Mouse (Mus musculus): ENCODE results near the gene Rap1gds1.

Rap1gds1 gene

DNA sequence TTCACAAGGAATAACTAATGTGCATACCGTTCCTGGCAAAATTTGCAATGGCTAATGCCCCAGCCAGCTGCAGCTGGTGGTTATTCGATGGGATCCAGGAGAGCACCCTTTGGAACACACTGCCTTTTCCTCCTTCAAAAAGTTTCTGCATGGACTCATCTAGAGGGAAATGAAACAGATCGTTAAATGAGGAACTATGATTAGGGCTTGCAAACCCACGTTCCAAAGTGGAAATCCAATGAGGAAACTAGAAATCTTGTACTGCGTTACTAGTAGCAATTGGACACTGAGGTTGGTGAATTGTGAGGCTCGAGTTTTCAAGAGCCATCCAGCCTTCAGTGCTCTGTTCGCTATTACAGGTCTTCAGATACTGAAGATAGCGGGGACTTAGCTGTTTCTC, 116.5 kb downstream of the Rap1gds1 start:
- in situ Hi-C loops (cut with MboI; ENCODE audit: unreplicated experiment in 2 of 2), result no loop called here

DNA sequence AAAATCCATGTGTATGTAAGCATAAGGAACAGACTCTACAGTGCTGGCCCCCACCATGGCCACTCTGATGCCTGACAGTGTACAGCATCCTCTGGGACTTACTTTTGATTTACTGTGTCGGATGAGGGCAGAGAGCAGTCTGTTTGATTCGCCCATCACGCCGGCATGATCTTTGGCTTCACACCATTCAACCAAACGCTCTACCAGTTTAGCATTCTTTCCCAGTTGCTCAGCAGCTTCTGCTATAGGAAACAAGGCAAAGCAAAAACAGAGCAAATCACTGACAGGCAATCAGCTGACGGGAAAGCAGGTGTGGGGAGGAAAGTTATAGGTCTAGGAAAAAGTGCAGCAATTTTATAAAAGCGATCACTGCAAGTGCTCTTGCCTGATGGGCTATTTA, 119.8 kb downstream of the Rap1gds1 start:
- in situ Hi-C loops (cut with MboI; ENCODE audit: unreplicated experiment in 2 of 2), result no loop called here

DNA sequence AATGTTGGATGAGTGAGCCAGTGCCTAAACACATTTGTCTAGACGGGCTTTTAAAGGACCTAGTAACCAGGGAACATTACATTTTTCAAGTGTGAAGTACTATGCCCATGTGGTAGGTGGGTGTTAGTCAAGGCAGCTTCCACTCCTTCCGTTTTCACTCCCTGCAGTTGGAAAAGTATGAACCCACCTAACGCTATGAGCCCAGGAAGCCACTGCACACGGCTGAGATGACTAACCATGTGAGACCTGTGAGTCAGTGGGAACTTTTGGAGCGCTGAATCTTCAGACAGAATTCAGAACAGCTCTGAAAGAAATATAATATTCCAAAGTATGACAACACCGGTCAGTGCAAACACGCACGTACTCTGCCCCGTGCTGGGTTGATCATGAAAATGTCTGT, 125.9 kb downstream of the Rap1gds1 start:
- in situ Hi-C loops (cut with MboI; ENCODE audit: unreplicated experiment in 2 of 2), result no loop called here

DNA sequence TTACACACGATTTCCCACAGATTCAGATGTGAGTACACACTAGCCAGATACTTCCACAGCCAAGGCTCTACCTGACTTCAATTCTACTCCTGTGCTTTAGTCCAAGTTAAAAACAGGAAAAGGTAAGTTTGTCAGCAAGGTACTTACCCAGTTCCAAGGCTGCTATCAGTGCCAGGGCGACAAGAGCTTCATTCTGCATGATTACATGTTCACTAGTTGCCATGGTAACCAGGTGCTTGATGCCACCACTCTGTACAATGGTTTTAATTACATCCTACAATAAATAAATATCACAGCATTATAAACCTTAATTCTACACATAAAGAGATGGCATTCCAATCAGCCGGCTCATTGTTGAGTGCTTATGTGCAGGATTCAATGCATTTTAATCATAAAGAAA, 129.5 kb downstream of the Rap1gds1 start:
- in situ Hi-C loops (cut with MboI; ENCODE audit: unreplicated experiment in 2 of 2), result no loop called here

DNA sequence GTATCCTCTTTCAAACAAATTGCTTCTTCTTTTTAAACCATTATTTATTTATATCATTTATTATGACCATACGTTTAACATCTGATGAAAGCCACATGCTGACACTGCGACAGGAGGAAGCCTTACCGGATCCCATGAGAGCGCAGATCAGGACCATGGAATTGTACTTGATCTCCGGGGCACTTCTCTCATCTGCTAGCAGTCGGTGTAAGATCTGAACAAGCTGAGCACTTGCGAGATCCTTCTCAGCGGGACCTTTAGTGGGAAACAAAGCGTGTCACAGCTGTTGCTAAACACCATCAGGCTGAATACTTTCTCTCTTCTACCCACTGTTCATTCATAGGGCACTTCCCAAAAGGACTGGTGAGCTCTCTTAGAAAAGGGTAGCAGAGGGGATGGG, 133.4 kb downstream of the Rap1gds1 start:
- in situ Hi-C loops (cut with MboI; ENCODE audit: unreplicated experiment in 2 of 2), result no loop called here

DNA sequence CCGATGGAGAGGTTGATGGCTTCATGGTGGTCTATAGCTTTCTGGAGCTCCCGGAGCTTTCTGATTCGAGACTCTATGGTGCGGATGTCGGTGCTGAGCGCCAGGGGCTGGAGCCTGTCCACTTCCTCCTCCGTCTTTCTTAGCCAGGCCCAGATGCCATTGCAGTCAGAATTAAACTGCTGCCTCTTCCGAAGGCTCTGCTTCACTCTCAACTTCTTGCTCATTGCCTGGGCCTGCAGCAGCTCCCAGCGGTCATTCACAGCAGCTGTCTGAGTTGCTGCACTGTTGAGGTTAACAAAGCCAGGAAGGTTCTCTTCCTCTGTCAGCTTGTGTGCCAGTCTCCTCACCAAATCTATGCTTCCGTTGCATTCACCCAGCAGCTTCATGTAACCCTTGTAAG, 137.8 kb downstream of the Rap1gds1 start:
- in situ Hi-C loops (cut with MboI; ENCODE audit: unreplicated experiment in 2 of 2), result no loop called here

DNA sequence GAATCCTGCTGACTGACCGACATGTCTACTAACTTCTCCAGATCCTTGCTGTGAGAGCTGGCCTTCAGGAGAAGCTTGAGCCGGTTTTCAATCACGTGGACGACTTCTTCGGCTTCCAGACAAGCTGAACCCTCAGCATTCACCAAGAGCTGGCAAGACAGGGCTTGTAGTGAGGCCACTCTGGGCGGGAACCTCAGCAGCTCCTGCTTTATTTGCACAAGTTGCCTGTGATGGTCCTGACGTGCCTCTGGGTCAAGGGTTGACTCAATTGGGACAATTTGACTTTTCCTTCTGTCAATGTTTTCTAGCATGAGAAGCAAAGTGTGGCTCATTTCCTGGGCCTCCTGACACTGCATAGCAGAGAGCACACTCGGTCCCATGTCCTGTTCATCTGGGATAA, 138.2 kb downstream of the Rap1gds1 start:
- in situ Hi-C loops (cut with MboI; ENCODE audit: unreplicated experiment in 2 of 2), result no loop called here

DNA sequence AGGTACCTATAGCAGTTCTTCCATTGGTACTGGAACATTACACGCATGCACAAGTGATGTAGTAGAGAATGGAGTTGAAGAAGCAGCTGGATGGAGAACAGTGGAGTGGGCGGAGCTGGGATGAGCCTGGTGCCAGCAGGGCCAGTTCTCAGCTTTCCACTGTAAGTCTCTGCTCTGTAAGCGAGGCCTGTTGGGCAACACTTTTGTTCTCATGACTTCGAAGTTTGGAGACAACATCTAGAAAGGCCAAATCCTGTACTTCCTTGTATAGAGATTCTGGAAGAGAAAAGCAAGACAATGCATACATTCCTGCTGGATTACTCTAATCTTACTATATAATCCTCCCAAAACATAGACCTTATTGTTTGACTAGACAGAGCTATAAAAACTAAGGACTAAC, 147.6 kb downstream of the Rap1gds1 start:
- in situ Hi-C loops (cut with MboI; ENCODE audit: unreplicated experiment in 2 of 2), result no loop called here

DNA sequence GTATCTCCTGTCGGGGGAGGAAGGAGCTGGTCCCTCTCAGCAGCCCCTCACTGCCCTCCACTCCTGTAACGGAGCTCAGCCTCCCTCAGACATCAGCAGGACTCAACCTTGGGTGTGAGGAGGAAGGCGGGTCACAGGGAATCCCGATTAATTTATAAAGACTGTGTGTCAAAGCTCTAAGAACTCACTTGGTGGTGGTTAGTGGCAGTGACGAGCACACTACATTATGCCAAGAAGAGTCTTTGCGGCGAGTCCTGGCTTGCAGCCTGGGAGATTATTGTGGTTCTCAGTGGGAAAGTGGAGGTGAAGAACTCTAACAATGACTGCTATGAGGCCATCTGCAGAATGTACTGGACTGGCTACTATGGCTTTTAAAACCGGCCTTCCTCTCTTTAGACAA, 148.8 kb downstream of the Rap1gds1 start:
- in situ Hi-C loops (cut with MboI; ENCODE audit: unreplicated experiment in 2 of 2), result no loop called here

DNA sequence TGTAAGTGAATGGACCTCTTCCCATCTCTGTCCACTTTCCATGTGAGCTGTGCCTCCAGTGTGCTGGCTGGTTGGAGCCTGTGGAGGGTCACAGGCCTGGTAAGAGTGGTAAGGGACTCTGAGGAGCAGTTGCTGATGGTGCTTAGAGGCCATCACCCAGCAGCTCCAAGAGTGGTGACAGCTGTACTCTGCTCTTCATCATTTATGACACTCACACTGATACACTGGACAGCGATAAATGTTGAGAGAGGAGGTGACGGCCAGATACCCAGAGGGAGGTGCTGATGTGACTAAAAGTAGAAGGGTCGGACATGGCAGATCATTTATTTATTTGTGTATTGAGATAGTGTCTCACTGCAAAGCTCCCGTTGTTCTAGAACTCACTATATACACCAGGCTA, 156.8 kb downstream of the Rap1gds1 start:
- in situ Hi-C loops (cut with MboI; ENCODE audit: unreplicated experiment in 2 of 2), result loop anchor here (25.0 kb wide), 3 partner anchors 319 to 681 kb away; no protein-coding TSS in a partner anchor

DNA sequence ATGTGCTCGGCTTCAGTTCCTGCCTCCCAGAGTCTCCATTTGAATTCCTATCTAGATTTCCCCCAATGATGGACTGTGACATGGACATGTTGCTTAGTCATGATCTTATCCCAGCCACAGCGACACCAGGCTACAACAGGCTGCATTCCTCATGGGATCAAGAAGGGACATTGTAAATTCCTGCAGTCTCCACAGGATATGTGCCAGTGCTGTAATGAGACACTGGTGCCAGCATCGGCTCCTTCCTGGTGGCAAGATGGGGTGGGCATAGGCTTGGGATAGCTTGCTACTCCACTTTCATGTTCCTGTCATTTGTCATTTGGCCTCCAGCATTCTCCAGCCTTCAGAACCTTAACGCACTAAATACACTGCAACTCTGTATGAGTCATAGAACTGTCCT, 158.0 kb downstream of the Rap1gds1 start:
- in situ Hi-C loops (cut with MboI; ENCODE audit: unreplicated experiment in 2 of 2), result loop anchor here (25.0 kb wide), 3 partner anchors 320 to 680 kb away; no protein-coding TSS in a partner anchor

DNA sequence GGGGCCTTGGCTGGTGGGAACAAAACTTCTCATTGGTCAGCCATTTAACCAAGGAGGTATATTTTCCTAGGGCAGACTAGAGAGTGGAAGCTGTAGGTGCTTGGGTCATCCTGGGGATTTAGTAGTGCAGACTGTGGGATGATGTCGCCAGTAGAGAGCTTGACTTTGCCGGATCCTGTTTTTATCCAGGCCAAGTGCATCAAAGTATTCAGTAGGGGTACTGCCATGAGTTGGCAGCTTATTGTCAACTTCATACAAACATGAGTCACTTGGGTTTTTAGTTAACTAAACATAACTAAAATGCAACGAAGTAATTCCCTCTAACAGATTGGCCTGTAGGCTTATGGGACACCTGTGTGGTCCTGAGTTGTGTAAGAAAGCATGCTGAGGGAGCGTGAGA, 158.4 kb downstream of the Rap1gds1 start:
- in situ Hi-C loops (cut with MboI; ENCODE audit: unreplicated experiment in 2 of 2), result loop anchor here (25.0 kb wide), 3 partner anchors 321 to 679 kb away; no protein-coding TSS in a partner anchor

DNA sequence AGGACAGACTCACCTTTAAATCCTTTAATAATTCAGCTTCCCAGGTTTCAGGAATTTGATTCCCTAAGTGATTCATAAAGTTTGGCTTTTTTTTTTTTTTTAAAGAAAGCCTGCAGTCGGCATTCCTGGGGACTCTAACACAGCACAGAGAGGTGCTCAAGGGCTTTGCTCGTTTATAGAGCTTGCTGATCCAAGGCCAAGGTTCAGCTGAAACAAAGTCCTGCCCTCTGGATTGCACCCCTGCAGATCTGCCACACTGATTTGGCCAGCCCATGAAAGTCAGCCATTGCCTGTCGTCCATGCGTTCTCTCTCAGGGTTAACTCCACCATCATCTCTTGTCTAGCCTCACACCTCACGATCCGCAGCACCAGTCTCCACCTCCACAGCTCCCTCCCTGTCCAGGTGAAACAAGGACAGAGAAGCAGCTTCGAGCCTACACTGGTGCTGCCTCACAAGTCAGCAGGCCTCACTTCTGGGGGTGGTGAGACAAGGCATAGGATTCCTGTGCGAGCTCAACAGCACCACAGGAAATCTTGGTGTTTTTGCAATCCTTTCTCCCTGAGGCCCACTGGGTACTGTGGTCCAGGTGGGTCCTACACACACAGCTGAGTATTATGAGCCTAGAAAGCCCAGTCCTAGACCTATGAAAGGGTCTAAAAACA, 160.2 kb downstream of the Rap1gds1 start:
- in situ Hi-C loops (cut with MboI; ENCODE audit: unreplicated experiment in 2 of 2), result loop anchor here (25.0 kb wide), 3 partner anchors 323 to 677 kb away; no protein-coding TSS in a partner anchor

DNA sequence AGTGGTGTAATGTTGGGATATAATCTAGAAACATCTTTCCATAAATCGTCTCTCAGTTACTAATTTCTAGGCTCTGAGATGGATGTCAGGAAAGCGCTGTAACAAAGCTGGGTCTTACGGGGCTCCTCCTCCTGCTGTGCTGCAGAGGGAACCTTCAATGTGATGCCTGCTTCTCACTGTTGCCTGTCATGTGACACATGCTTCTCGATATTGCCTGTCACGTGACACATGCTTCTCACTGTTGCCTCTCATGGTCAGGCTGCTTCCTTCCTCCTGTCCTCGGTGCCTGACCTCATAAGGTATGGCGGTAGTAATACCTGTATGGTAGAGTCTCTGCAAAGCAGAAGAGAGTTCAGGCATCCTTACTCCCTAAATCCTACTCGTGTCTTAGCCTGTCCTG, 162.5 kb downstream of the Rap1gds1 start:
- in situ Hi-C loops (cut with MboI; ENCODE audit: unreplicated experiment in 2 of 2), result loop anchor here (25.0 kb wide), 3 partner anchors 325 to 675 kb away; no protein-coding TSS in a partner anchor

DNA sequence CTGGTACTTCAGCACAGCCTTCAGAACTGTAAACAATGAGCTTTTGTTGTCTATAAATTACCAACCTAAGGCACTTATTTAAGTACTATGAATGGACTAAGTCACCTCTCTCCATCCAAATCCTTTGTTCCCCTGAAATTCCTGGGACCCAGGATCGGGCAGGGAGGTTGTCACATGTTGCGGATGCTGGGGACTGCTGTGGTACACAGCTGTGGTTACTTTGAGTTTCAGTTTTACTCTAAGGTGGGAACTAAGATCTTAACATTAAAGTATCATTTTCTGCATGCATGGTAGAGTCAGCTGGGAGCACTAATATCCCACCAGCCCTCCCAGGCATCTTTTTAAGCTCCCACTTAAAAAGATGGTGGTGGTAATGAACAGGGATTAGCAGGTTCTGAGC, 165.7 kb downstream of the Rap1gds1 start:
- in situ Hi-C loops (cut with MboI; ENCODE audit: unreplicated experiment in 2 of 2), result loop anchor here (5.0 to 25.0 kb wide), 5 partner anchors 267 to 672 kb away; no protein-coding TSS in a partner anchor

DNA sequence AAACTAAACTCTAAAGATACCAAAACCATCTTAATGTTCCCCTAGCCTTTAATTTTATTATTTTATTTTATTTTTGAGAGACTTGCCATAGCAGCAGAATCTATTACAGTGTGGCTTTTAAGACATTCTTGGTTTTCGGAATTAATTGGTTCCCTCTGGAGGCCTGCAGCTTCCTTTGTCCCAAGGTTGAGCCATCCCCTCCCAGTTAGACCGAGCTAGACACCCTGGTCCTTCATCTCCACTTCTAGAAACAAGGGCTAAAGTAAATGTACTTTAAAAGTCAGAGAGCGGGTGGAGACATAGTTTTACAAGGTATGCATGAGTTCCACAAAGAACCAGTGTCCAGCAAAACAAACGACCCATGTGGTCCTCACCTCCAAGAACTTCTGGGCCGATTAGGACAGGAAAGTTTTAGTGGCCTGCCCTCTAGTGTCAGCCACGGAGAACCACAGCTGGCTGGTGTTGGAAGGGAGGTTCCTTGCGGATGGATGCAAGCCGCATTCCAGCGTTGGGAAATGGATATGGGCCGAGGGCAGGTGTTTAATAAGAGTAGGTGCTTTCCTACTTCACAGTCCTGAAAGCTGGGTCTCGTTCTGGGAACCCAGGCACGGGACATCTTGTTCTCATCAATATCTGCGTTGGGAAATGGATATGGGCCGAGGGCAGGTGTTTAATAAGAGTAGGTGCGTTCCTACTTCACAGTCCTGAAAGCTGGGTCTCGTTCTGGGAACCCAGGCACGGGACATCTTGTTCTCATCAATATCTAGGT, 168.7 kb downstream of the Rap1gds1 start:
- in situ Hi-C loops (cut with MboI; ENCODE audit: unreplicated experiment in 2 of 2), result loop anchor here (5.0 to 25.0 kb wide), 5 partner anchors 264 to 669 kb away; no protein-coding TSS in a partner anchor

DNA sequence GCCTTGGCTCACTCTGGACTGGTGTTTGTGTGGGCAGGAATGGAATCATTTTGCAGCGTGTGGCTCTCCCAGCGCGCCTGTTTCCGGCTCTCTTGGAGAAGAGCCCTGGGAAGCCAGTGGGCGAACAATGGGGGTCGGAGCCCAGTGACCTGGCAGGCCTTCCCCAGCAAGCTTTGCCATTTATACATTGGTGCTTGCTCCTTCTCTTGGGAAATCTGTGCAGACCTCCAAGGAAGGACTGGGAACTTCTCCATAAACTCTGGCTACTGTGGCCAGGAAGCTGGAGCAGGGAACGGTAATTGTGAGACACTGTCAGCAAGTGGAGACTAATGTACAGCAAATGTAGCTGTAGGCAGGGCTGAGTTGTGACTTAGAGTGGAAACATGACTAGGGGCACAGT, 169.3 kb downstream of the Rap1gds1 start:
- in situ Hi-C loops (cut with MboI; ENCODE audit: unreplicated experiment in 2 of 2), result loop anchor here (5.0 to 25.0 kb wide), 5 partner anchors 263 to 668 kb away; no protein-coding TSS in a partner anchor

DNA sequence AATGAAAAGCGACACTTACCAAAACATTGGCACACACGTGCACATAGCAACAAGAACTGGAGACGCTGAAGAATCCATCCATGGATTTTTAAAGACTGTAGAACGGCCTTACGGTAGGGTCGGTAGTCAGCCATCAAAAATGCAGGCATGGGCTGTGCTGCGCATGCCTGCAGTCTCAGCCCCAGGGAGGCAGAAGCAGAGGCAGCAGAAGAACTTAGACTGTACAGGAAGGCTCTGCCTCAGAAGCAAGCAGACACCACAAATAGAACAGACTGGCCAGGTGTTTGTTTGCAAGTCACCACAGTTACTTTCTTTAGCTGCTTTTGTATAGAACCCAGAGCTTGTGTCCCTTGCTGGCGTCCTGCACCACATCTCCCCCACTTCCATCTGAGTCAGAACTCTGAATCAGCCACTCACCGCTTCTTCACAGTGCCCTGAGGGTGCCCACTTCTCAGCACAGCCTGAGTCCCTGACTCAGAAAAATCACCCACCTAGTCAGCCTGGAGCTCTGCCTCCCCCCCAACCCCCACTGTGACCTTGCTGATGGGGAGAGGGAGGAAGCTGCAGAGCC, 174.3 kb downstream of the Rap1gds1 start:
- in situ Hi-C loops (cut with MboI; ENCODE audit: unreplicated experiment in 2 of 2), result loop anchor here (10.0 to 25.0 kb wide), 4 partner anchors 337 to 663 kb away; no protein-coding TSS in a partner anchor

DNA sequence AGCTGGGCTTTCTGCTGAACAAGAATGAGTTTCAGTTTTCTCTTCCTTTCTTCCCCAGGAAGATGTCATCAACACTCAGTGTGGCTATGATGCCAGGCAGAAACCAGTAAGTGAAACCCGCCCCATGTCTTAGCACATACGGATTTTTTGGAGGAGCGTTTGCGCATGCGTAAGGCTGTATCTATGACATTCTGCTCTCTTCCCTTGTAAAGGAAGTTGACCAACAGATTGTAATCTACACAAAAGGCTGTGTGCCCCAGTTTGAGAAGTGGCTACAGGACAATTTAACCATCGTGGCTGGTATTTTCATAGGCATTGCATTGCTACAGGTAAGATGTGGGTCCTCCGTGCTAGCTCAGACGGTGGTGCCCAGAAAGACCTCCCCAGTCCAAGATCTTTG, 176.9 kb downstream of the Rap1gds1 start:
- in situ Hi-C loops (cut with MboI; ENCODE audit: unreplicated experiment in 2 of 2), result no loop called here

DNA sequence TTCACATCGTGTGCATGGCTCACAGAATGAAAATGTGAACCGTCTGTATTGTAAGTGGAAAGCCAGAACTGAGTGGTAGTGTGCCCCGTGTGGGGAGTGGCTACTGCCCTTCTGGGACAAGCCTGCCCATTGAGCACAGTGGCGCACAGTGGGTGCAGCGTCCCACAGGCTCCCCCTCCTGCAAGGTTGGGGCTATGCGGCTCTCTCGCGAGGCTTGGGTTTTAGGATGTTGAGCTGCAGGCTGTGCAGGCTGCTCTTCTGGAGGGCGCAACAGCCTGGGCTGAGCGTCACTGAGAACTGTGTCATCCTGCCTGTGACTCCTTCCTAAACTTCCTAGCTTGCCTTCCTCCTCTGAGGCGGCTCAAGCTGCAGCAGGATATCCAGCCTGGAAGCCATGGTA, 177.5 kb downstream of the Rap1gds1 start:
- in situ Hi-C loops (cut with MboI; ENCODE audit: unreplicated experiment in 2 of 2), result no loop called here

DNA sequence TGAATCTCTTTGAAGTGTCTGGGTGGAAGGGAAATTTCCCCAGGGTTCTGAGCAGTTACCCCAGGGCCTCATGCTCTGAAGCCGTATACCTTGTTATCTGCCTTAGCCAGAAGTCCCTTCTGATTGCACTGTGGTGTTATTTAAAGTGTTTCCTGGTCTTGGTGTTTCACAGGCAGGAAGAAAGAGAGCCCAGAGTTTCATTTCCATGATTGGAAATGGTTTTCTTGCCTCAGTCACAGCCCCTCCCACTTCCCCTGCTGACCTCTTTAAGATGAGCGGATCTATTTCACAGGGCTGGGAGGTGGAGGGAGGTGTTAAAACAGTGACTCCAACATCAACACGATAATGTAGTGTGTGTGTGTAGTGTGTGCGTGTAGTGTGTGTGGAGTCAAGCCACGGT, 181.5 kb downstream of the Rap1gds1 start:
- in situ Hi-C loops (cut with MboI; ENCODE audit: unreplicated experiment in 2 of 2), result no loop called here

Measured in v-Abl transformed pro-B cells (cell line).